Mouse (Mus musculus) layer of hippocampus, adult 9-11 months (tissue): ENCODE results near the gene Pafah1b2.

Source experiments
- DNase-seq: peaks from one replicate; pipeline ENCODE4 v3.0.0; 2022

Gene Pafah1b2

GRCm38 (mm10) chr9:46026058-46026849, 13.8 kb upstream of the Pafah1b2 start:
- DNase-seq = peak; percentile 78

- DNase-seq = no peak
Observed at GRCm38 (mm10) chr9:46023591-46023990, 11.1 kb upstream of the Pafah1b2 start.

GRCm38 (mm10) chr9:46019975-46020374, 7.5 kb upstream of the Pafah1b2 start:
- DNase-seq = no peak

GRCm38 (mm10) chr9:46018316-46018715, 5.8 kb upstream of the Pafah1b2 start:
- DNase-seq = no peak

GRCm38 (mm10) chr9:46016417-46016816, 3.9 kb upstream of the Pafah1b2 start:
- no peak for DNase-seq

- no peak for DNase-seq
Observed at GRCm38 (mm10) chr9:46015831-46016230, 3.3 kb upstream of the Pafah1b2 start.

- DNase-seq = peak; percentile 40
Observed at GRCm38 (mm10) chr9:46015081-46015551, 2.6 kb upstream of the Pafah1b2 start.

GRCm38 (mm10) chr9:46014251-46014681, 1.8 kb upstream of the Pafah1b2 start:
- DNase-seq = peak; percentile 71

GRCm38 (mm10) chr9:46013616-46014015, 1.1 kb upstream of the Pafah1b2 start:
- no peak for DNase-seq

- peak; percentile 37 for DNase-seq
Observed at GRCm38 (mm10) chr9:46013009-46013586, 608 bp upstream of the Pafah1b2 start.

GRCm38 (mm10) chr9:46011094-46011970, 1.2 kb downstream of the Pafah1b2 start:
- no peak for DNase-seq

GRCm38 (mm10) chr9:46009669-46009983, 2.9 kb downstream of the Pafah1b2 start:
- no peak for DNase-seq

- no peak for DNase-seq
Observed at GRCm38 (mm10) chr9:46008931-46009668, 3.4 kb downstream of the Pafah1b2 start.

- no peak for DNase-seq
Observed at GRCm38 (mm10) chr9:46006224-46006623, 6.3 kb downstream of the Pafah1b2 start.

- no peak for DNase-seq
Observed at GRCm38 (mm10) chr9:46004529-46004928, 8.0 kb downstream of the Pafah1b2 start.

GRCm38 (mm10) chr9:46003729-46004128, 8.8 kb downstream of the Pafah1b2 start:
- no peak for DNase-seq

GRCm38 (mm10) chr9:45999009-45999408, 13.5 kb downstream of the Pafah1b2 start:
- DNase-seq = peak; percentile 74

GRCm38 (mm10) chr9:45985229-45985567, 27.3 kb downstream of the Pafah1b2 start:
- DNase-seq = peak; percentile 63

GRCm38 (mm10) chr9:45984409-45985228, 27.9 kb downstream of the Pafah1b2 start:
- peak; percentile 92 for DNase-seq

GRCm38 (mm10) chr9:45983676-45984408, 28.6 kb downstream of the Pafah1b2 start:
- no peak for DNase-seq

GRCm38 (mm10) chr9:45981331-45981730, 31.2 kb downstream of the Pafah1b2 start:
- no peak for DNase-seq
